Mouse (Mus musculus) heart, adult 2 months (tissue): ENCODE measurements around the gene Gch1.

Experiments
- CTCF ChIP-seq: fragments of 200-600 bp; IDR thresholded peaks from 2 replicates; pipeline ENCODE4 v1.8.1; 2022; ENCODE audit warnings: antibody characterized with exemption, mild to moderate bottlenecking, moderate library complexity
- EP300 ChIP-seq: fragments of 200-500 bp; IDR thresholded peaks from 2 replicates; pipeline ENCODE4 v1.6.1; 2011; ENCODE audit warnings: low read depth, low read length, control low read depth; ENCODE audit not compliant: insufficient read depth

- no peak for TF ChIP-seq CTCF
- TF ChIP-seq EP300: no peak
Measured at GRCm38 (mm10) chr14:47225931-47226330, 36.7 kb upstream of the Gch1 start.
